Mouse (Mus musculus) CH12.LX (cell line): ENCODE measurements around the gene Ptges.
"Not testable (repeated sequence)": the region's sequence is repeated elsewhere in the genome, so short reads cannot be mapped to it uniquely, and the experiment has no call there.

Source experiments
- CTCF ChIP-seq, 2 experiments: IDR thresholded peaks in 1 of 2; conservative IDR thresholded peaks in 1 of 2; 2 replicates each; pipeline ENCODE4 v1.5.1; 2011 to 2012; ENCODE audit warnings: low read depth in 2 of 2, low read length in 2 of 2, improper control_type of control experiment in 1 of 2, inconsistent platforms in 1 of 2, mild to moderate bottlenecking in 1 of 2, moderate library complexity in 1 of 2
- E2F4 ChIP-seq: IDR thresholded peaks from 2 replicates; pipeline ENCODE4 v1.6.1; 2011; ENCODE audit warnings: low read depth, low read length, improper control_type of control experiment; ENCODE audit not compliant: insufficient replicate concordance
- JUN ChIP-seq: IDR thresholded peaks from 2 replicates; pipeline ENCODE4 v1.6.1; 2011; ENCODE audit warnings: low read depth, mild to moderate bottlenecking, low read length, improper control_type of control experiment, moderate library complexity; ENCODE audit not compliant: insufficient read depth
- MAX ChIP-seq: IDR thresholded peaks from 2 replicates; pipeline ENCODE4 v1.6.1; 2011; ENCODE audit warnings: low read length, improper control_type of control experiment
- MEF2A ChIP-seq: IDR thresholded peaks from 2 replicates; pipeline ENCODE4 v1.6.1; 2014; ENCODE audit warnings: low read depth, mild to moderate bottlenecking, inconsistent platforms, low read length, improper control_type of control experiment, borderline replicate concordance

- not testable (repeated sequence) for TF ChIP-seq MEF2A; CTCF (conservative IDR thresholded peaks at IDR 0.05 in 1 of 2, IDR thresholded peaks at IDR 0.05 in 1 of 2; ENCODE audit: low read depth in 2 of 2, low read length in 2 of 2); E2F4; MAX; JUN
Measured at GRCm38 (mm10) chr2:30930846-30931245, 1.2 kb upstream of the Ptges start.
